Mouse (Mus musculus) heart, embryonic 13.5 days (tissue): ENCODE data around the gene Btbd11. TPM values are rescaled to one million over a fixed set of nuclear protein-coding genes. Genes with fewer than 3 reads are reported as not detected.

Experiments
- ATAC-seq: fragments of 200-750 bp; cut with Nextera tagmentation; 2 replicates; pipeline ENCODE4 v1.8.0; 2017; ENCODE audit warnings: moderate TSS enrichment; ENCODE audit not compliant: insufficient number of reproducible peaks, low FRiP score, low TSS enrichment; ENCODE audit errors: extremely low read depth
- H3K27ac ChIP-seq: fragments of 300-500 bp; sonication (generic); replicated peaks from 2 replicates; pipeline ENCODE4 v1.5.1; 2015; ENCODE audit warnings: moderate library complexity, mild to moderate bottlenecking, inconsistent platforms
- H3K27me3 ChIP-seq: fragments of 300-500 bp; sonication (generic); replicated peaks from 2 replicates; pipeline ENCODE4 v1.6.1; 2015; ENCODE audit warnings: mild to moderate bottlenecking, inconsistent platforms
- H3K36me3 ChIP-seq: fragments of 300-500 bp; sonication (generic); 2 replicates; pipeline ENCODE4 v1.6.1; 2015; ENCODE audit warnings: mild to moderate bottlenecking, inconsistent platforms
- H3K4me1 ChIP-seq: fragments of 300-500 bp; sonication (generic); 2 replicates; pipeline ENCODE4 v1.6.1; 2015; ENCODE audit warnings: inconsistent platforms
- H3K4me2 ChIP-seq: fragments of 300-500 bp; sonication (generic); 2 replicates; pipeline ENCODE4 v1.6.1; 2015; ENCODE audit warnings: inconsistent platforms, mild to moderate bottlenecking, moderate library complexity
- H3K4me3 ChIP-seq: fragments of 300-500 bp; sonication (generic); 2 replicates; pipeline ENCODE4 v1.5.1; 2015; ENCODE audit warnings: moderate library complexity, mild to moderate bottlenecking, inconsistent platforms
- H3K9ac ChIP-seq: fragments of 300-500 bp; sonication (generic); 2 replicates; pipeline ENCODE4 v1.6.1; 2015; ENCODE audit warnings: inconsistent platforms, mild to moderate bottlenecking, moderate library complexity
- H3K9me3 ChIP-seq: fragments of 300-500 bp; sonication (generic); 2 replicates; pipeline ENCODE4 v1.6.1; 2016; ENCODE audit warnings: inconsistent platforms
- WGBS: fragments of 180-500 bp; shearing (Covaris S2); methylation state at CpG from one replicate; pipeline ENCODE4 v1.1.7; 2015; ENCODE audit warnings: mixed read lengths; 5-methylcytosine and 5-hydroxymethylcytosine counted together
- polyA plus RNA-seq: library from polyadenylated mRNA; unstranded; fragments of >200 nt; fragmentation: Nextera tagmentation; extraction: Ambion mirVana; gene quantifications from 2 replicates; pipeline ENCODE4 v1.2.1, GENCODE M21; 2015

The Btbd11 gene
- polyA plus RNA-seq, 1 experiment from 2014 or later = 0.64 TPM

DNA sequence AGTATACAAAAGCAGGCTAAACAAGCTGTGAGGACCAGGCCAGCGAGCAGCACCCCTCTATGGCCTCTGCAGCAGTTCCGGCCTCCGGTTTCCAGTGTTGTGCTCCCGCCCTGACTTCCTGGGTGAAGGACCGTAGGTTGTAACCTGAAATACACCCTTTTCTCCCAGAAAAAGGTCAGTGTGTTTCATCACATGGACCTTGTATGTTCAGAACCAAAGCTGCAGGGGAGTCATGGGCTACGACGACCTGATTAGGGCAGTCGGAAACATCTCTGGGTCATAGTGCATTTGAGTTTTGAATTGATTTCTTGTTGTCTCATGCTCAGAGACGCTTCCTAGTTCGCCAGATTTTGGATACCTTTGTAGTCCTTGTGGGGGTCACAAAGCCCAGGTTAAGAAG lies 74.1 kb downstream of the Btbd11 start:
- peaks cover 6% of the 10 kb centered on the region for H3K4me1 ChIP-seq
- H3K27ac ChIP-seq = no peak overlapping the region
- H3K36me3 ChIP-seq = no peaks in the 10 kb centered on the region
- no peak overlapping the region for H3K4me2 ChIP-seq
- ATAC-seq = no peak
- peaks cover 15% of the 10 kb centered on the region for H3K27me3 ChIP-seq
- H3K4me3 ChIP-seq = no peak overlapping the region
- H3K9me3 ChIP-seq = no peaks in the 10 kb centered on the region
- 85% methylated on average over 10 of the region's 10 CpGs for WGBS
- H3K9ac ChIP-seq = no peak overlapping the region

DNA sequence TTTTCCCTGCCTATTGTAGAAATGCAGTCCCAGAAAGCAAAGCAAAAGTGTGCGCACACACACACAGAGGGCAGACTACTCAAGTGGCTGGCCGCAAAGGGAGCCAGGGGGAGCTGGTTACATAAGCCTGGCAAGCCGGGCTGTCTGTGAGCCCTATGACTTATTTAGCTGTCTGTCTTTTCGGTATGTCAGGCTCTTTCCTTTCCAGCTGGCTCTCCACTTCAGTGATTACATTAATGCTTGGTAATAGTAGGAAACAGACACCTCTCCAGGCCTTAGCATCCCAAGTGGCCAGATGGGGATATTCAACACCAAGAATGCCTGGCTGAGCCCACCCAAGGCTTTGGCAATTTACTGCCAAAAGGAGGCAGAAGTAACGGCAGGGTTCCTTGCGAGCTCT lies 77.5 kb downstream of the Btbd11 start:
- no peak overlapping the region for H3K27ac ChIP-seq
- no peaks in the 10 kb centered on the region for H3K9me3 ChIP-seq
- no peak for ATAC-seq
- peaks cover 9% of the 10 kb centered on the region for H3K27me3 ChIP-seq
- H3K9ac ChIP-seq = no peak overlapping the region
- no peak overlapping the region for H3K4me3 ChIP-seq
- WGBS = 45% methylated on average over 6 of the region's 6 CpGs
- H3K4me1 ChIP-seq = no peaks in the 10 kb centered on the region
- no peaks in the 10 kb centered on the region for H3K36me3 ChIP-seq
- H3K4me2 ChIP-seq = no peak overlapping the region

DNA sequence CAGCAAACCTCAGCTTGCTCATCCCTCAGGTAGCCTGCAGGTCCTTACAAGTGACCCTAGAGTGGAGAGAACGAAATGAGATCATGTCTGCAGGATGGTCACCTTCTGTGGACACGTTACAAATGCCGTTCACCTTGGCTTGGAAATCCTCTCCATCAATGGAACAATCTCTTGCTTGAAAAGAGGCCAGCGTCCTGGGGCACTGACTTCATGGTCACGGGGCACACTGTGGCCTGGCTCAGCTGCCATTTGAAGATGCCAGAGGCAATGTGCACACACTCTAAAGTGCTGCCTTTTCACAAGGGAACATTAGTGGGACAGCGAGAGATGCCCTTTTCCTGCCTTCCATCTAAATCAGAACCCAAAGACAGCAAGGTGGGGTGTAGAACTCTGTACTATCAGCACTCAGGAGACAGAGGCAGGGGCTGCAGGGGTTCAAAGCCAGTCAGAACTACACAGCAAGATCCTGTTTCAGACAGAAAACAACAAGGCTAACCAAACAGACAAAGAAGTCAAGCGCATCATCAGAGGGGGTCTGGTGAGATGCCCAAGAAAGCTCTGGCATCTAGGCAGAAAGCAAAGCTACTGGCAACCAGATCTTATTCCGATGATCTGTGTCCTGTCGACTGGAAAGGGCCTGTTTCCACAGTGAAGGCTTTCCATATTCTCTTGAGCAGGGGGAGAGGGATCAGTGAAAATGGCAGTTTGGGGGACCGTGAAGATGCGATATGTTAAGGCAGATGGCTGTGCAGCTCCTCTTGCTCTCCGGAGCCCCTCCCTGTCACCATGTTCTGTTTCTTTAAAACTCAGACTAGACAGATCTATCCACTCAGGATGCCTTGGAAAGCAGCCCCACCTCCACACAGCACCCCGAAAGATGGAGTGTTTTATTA lies 79.1 kb downstream of the Btbd11 start:
- Histone ChIP-seq H3K4me1 (no peaks in the 10 kb centered on the region), H3K27me3 (peaks cover 9% of the 10 kb centered on the region), H3K4me3 (no peak overlapping the region), H3K9ac (no peak overlapping the region), H3K4me2 (no peak overlapping the region), H3K9me3 (0 out of 2 replicates have a peak, but pooled peaks cover 3% of the 10 kb centered on the region), H3K36me3 (no peaks in the 10 kb centered on the region), H3K27ac (no peak overlapping the region)
- no peak for ATAC-seq
- 73% methylated on average over 13 of the region's 13 CpGs for WGBS

DNA sequence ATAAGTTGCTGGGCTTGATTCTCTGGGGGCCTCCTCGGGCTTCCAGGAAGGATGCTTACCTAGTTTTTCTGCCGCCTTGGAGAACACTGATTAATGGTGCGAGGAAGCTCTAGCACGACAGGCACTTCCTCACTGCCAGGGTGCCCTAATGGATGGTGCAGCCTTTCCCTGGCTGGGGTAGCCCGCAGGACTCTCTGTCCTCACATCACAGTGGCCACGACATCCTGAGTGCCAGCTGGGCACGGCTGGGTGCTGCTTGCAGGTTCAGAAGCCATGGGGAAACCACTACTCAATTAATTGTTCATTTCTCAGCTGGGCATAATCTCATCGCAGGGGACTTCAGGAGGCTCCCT lies 79.8 kb downstream of the Btbd11 start:
- WGBS = 47% methylated on average over 8 of the region's 8 CpGs
- Histone ChIP-seq H3K9me3 (peaks cover 4% of the 10 kb centered on the region; the same call in 1 of the 2 replicates), H3K4me3 (no peak overlapping the region), H3K4me1 (no peaks in the 10 kb centered on the region), H3K27ac (no peak overlapping the region), H3K4me2 (no peak overlapping the region), H3K9ac (no peak overlapping the region), H3K36me3 (no peaks in the 10 kb centered on the region), H3K27me3 (peaks cover 9% of the 10 kb centered on the region)
- ATAC-seq = no peak

DNA sequence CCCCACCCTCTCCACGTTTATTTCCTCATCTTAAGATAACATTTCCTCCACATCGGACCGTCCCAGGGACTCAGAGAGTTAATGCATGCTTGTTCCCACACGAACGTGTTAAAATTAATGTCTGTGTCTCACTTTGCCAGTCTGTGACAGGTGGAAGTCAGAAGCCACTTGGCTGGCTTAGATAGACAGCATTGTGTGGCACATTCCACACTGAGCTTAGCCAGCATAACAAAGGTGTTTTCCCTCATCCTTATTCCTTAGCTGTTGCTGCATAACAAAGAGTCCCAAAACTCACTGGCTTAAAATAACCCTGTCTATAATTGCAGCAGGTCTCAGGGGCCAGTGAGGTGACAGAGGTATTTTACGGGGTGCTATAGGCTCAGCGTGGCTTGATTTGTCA lies 80.8 kb downstream of the Btbd11 start:
- WGBS = 47% methylated on average over 7 of the region's 7 CpGs
- Histone ChIP-seq H3K27ac (no peak overlapping the region), H3K4me3 (no peak overlapping the region), H3K4me2 (no peak overlapping the region), H3K4me1 (no peaks in the 10 kb centered on the region), H3K36me3 (no peaks in the 10 kb centered on the region), H3K27me3 (peaks cover 9% of the 10 kb centered on the region), H3K9ac (no peak overlapping the region), H3K9me3 (peaks cover 4% of the 10 kb centered on the region; the same call in 1 of the 2 replicates)
- ATAC-seq = no peak

DNA sequence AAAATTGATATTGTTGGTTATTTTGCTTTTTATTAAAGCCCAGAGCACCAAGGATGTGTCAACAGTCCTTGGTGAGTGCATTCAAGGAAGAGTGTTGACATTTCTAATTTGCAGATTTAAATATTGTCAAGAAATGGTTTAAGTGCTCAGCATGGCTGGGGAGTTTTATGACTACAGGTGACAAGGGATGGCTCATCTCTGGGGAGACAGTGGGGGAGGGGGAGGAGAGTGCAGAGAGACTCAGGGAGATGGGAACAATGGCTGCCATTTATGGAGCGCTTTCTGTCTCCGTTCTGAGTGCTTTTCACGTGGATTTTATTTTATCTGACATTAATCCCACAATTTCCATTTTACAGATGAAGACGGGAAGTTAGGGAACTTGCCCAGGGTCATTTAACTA lies 81.9 kb downstream of the Btbd11 start:
- no peak overlapping the region for H3K27ac ChIP-seq
- H3K27me3 ChIP-seq = peaks cover 9% of the 10 kb centered on the region
- H3K4me3 ChIP-seq = no peak overlapping the region
- 73% methylated on average over 4 of the region's 4 CpGs for WGBS
- ATAC-seq = no peak
- no peak overlapping the region for H3K9ac ChIP-seq
- peaks cover 5% of the 10 kb centered on the region for H3K4me1 ChIP-seq
- no peaks in the 10 kb centered on the region for H3K36me3 ChIP-seq
- H3K4me2 ChIP-seq = no peak overlapping the region
- peaks cover 4% of the 10 kb centered on the region; the same call in 1 of the 2 replicates for H3K9me3 ChIP-seq

DNA sequence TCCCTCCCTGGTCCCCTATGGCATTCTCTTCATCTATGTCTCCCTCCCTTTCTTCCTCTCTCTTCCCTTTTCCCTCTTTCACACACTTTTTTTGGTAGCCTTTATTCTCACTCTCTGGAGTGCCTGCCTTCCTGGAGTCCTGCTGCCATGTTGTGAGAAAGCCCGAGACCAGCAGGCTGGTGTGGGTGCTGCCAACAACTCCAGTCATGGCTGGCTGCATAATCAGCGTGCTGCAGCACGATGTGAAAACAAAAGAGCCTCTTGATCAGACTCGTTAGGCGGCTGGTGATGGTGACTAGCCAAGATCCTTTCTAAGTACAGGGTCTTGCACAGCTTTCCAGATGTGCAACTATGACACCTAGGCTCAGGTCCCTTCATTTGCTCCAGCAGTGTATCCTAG lies 82.7 kb downstream of the Btbd11 start:
- peaks cover 9% of the 10 kb centered on the region for H3K27me3 ChIP-seq
- WGBS = 76% methylated on average over 5 of the region's 5 CpGs
- peaks cover 4% of the 10 kb centered on the region; the same call in 1 of the 2 replicates for H3K9me3 ChIP-seq
- no peak overlapping the region for H3K27ac ChIP-seq
- no peak for ATAC-seq
- H3K9ac ChIP-seq = no peak overlapping the region
- no peak overlapping the region for H3K4me3 ChIP-seq
- H3K36me3 ChIP-seq = no peaks in the 10 kb centered on the region
- H3K4me1 ChIP-seq = peaks cover 11% of the 10 kb centered on the region
- H3K4me2 ChIP-seq = no peak overlapping the region

DNA sequence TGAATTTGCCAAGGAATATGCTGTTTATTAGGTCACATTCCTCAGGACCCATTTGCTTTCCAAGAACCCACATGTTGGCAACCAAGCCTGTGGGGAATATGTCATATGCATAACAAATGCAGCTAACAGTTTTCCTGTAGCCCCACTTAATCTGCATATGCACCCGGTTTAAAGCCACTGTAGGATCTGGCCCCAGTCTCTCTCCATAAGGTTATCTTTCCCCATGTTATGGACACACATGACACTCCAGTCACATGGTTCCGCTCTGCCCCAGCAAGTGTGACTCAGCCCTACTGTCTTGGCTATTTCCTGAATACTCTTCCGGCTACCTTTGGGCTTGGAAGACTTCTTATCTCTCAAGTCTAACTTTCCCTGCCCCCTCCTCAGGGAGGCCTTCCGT lies 86.7 kb downstream of the Btbd11 start:
- no peak overlapping the region for H3K9ac ChIP-seq
- no peaks in the 10 kb centered on the region for H3K27me3 ChIP-seq
- no peak overlapping the region for H3K27ac ChIP-seq
- 52% methylated on average over 4 of the region's 4 CpGs for whole genome bisulfite sequencing
- H3K4me2 ChIP-seq = no peak overlapping the region
- ATAC-seq = no peak
- H3K4me3 ChIP-seq = no peak overlapping the region
- H3K9me3 ChIP-seq = peaks cover 4% of the 10 kb centered on the region; the same call in 1 of the 2 replicates
- H3K4me1 ChIP-seq = peaks cover 11% of the 10 kb centered on the region
- H3K36me3 ChIP-seq = no peaks in the 10 kb centered on the region

DNA sequence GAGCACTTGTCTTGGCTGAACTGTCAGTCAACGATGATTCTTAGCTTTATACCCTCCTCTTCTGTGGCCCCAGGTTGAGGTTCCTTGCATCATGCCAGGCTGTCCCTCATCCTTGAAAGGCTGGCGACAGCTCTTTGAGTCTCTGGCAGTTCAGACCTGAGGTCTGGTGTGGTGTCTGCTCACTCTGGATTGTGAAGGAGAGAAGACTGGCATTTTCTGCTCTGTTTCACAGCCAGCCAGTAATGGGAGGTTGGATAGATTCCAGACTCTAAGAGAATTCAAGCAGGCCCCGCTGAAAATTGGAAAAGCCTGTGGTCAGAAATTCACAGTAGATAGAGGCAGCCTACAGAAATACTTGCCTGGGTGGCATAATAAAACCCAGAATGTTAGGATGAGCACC lies 87.3 kb downstream of the Btbd11 start:
- Histone ChIP-seq H3K27me3 (no peaks in the 10 kb centered on the region), H3K4me1 (peaks cover 15% of the 10 kb centered on the region), H3K27ac (no peak overlapping the region), H3K9ac (no peak overlapping the region), H3K4me3 (no peak overlapping the region), H3K36me3 (no peaks in the 10 kb centered on the region), H3K4me2 (no peak overlapping the region), H3K9me3 (peaks cover 4% of the 10 kb centered on the region; the same call in 1 of the 2 replicates)
- WGBS = 57% methylated on average over 3 of the region's 3 CpGs
- ATAC-seq = no peak

DNA sequence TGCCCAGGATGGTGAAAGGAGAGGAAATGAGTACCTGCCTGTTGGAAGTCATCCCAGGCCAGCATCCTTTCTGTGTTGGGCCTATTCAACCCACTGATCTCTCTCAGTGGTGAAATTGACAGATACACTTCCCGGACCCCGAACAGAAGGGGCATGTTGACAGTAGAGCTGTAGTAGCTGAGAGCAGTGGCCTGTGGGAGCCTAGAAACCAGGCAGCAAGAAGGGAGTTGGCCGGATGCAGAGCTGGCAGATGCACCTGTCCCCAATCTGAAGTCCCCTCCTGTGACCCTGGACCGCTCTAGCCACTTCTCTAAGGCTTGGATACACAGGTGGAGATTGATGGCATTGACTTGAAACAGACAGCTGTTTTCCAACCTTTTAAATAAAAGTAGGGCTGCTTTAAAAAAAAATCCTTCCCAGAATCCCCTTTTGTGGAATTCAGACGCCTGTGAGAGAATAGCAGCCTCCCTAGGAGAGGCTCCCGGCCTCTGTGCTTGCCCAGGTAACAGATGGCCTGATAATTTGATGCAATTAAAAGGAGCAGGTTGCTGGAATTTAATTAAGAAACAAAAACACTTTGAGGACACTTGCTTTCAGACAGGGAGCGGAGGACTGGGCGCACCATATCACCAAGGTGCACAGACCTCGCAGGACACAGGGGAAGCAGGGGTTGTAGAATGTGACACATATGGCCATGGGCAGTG lies 89.2 kb downstream of the Btbd11 start:
- 84% methylated on average over 9 of the region's 9 CpGs for WGBS
- Histone ChIP-seq H3K27ac (no peak overlapping the region), H3K4me2 (no peak overlapping the region), H3K4me3 (no peak overlapping the region), H3K4me1 (peaks cover 24% of the 10 kb centered on the region), H3K9me3 (peaks cover under 1% of the 10 kb centered on the region; the same call in 1 of the 2 replicates), H3K36me3 (no peaks in the 10 kb centered on the region), H3K9ac (no peak overlapping the region), H3K27me3 (no peaks in the 10 kb centered on the region)
- no peak for ATAC-seq

DNA sequence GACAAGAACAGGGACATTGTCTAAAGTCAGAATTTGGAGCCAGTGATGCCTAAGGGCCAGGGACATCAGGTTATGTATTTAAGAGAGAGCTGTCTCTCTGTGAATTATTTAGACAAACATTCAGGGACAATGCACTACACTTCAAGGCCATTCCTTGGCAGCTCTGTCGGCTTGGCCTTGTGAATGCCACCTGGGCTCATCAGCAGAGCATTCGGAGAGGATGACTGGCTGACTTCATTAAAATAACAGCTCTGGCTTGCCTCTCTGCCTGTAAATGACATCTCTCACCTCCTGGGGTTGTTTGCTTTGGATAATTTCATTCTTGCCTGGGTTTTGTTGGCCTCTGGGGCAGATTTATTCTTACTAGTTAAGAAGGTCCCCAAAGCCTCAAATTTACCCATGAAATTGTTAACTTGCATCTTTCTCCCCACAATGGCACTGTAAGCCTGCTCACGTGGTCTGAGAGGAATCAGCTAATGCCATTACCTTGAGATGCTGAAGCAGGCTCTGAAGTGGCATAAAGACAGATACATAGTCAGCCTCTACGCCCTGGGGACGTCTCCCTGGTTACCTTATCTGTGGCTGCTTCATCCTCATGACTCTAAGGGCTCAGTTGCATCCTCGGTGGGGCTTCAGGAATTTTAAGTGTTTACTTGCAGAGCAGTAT lies 93.5 kb downstream of the Btbd11 start:
- no peak for ATAC-seq
- WGBS = 29% methylated on average over 6 of the region's 6 CpGs
- Histone ChIP-seq H3K4me2 (no peak overlapping the region), H3K9me3 (no peaks in the 10 kb centered on the region), H3K27me3 (no peaks in the 10 kb centered on the region), H3K4me3 (no peak overlapping the region), H3K9ac (no peak overlapping the region), H3K36me3 (no peaks in the 10 kb centered on the region), H3K27ac (no peak overlapping the region), H3K4me1 (peaks cover 34% of the 10 kb centered on the region)
